Mouse (Mus musculus): ENCODE results near the gene Krtap11-1. TPM values are rescaled to one million over a fixed set of nuclear protein-coding genes. Genes with fewer than 3 reads are reported as not detected.

The Krtap11-1 gene
- polyA plus RNA-seq, 1 experiment from 2014 or later: not detected

DNA sequence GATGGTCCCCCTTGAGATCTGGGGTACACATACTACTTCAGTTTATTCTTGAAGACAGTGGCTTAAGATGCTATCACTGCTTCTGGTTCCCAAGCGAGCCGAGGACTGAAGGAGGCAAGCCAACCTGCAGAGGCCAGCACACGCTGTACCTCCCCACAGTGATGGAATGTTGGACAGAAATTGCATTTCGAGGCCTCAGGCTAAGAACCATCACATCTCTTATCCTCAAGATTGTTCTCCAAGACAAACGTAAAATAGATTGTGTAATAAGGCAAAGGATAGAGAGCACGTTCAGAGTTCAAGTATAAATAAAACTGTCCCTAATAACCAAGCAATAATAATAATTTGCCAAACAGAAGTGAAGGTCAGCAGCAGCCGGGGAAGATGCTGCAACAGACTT lies 2.8 kb downstream of the Krtap11-1 start:
- Histone ChIP-seq H3K27ac (no peak overlapping the region), H3K9me3 (no peaks in the 10 kb centered on the region), H3K4me1 (no peaks in the 10 kb centered on the region), H3K4me3 (no peak overlapping the region), H3K27me3 (no peaks in the 10 kb centered on the region), H3K4me2 (no peak overlapping the region), H3K9ac (no peak overlapping the region), H3K36me3 (no peaks in the 10 kb centered on the region)
- 71% methylated on average over 7 of the region's 7 CpGs for WGBS
- no peak for ATAC-seq (ENCODE audit: insufficient number of reproducible peaks, insufficient read depth, low FRiP score, low TSS enrichment, low read depth)

DNA sequence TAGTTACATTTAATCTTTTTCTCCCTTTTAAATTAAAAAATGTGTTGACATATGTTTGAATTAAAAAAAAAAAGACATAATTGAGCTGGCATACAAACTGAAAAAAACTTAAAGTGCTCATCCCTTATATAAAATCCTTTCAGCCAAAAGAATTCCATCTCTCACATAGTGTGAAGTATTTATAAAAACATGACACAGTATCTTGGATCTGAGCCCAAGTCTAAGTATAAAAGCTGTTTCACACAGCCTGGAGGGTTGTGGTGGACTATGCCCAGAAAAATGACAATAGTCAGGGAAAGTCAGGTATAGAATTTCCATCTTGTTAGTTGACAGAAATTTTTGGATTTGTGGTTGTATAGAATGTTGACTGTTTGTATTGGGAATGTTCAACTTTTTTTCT lies 20.7 kb downstream of the Krtap11-1 start:
- Histone ChIP-seq H3K27me3 (no peaks in the 10 kb centered on the region), H3K4me3 (no peak overlapping the region), H3K9ac (no peak overlapping the region), H3K36me3 (no peaks in the 10 kb centered on the region), H3K27ac (no peak overlapping the region), H3K4me2 (no peak overlapping the region), H3K4me1 (no peaks in the 10 kb centered on the region), H3K9me3 (no peaks in the 10 kb centered on the region)
- no peak for ATAC-seq (ENCODE audit: insufficient number of reproducible peaks, insufficient read depth, low FRiP score, low TSS enrichment, low read depth)

DNA sequence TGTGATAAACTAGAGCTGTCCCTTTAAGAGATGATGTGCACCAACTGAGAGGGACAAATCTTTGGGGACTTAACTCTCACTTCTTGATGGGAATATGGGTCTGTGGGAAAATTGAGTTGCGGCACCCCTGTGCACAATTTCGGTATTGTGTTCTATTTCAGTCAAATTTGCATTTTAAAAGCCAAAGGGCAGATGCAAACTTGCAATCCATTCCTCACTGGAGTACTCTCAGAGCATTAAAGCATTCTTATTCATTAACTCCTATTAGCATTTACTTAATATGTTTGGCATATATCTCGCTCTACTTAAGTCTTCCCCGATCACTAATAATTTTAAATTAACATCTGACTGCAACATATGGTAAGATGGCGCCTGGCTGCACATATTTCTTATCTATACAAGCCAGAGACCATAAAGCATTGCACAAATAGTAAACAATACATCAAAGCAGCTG lies 32.9 kb downstream of the Krtap11-1 start:
- H3K4me3 ChIP-seq: no peak overlapping the region
- no peak overlapping the region for H3K9ac ChIP-seq
- no peaks in the 10 kb centered on the region for H3K36me3 ChIP-seq
- H3K27me3 ChIP-seq: no peaks in the 10 kb centered on the region
- no peaks in the 10 kb centered on the region for H3K4me1 ChIP-seq
- no peak overlapping the region for H3K27ac ChIP-seq
- WGBS: 81% methylated on average over 5 of the region's 5 CpGs
- no peaks in the 10 kb centered on the region for H3K9me3 ChIP-seq
- ATAC-seq (ENCODE audit: insufficient number of reproducible peaks, insufficient read depth, low FRiP score, low TSS enrichment, low read depth): no peak
- no peak overlapping the region for H3K4me2 ChIP-seq

DNA sequence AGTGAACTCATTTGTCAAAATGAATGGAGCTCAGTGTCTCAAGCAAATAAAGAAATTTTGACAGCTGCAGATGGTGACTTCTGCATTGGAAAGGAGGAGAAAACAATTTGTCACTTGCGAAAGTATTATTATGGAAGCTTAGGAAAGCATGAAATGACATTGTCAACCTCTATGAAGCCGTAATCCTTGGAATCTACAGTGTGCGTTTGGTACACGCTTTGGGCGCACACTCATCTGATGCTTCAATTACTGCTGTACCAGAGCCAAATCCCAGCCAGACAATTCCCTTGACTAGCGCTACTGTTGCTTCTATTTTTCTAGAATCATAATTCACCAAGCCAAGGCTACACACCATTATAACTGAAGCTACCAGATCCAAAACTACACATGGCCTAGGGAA lies 33.6 kb downstream of the Krtap11-1 start:
- 90% methylated on average over 6 of the region's 6 CpGs for WGBS

DNA sequence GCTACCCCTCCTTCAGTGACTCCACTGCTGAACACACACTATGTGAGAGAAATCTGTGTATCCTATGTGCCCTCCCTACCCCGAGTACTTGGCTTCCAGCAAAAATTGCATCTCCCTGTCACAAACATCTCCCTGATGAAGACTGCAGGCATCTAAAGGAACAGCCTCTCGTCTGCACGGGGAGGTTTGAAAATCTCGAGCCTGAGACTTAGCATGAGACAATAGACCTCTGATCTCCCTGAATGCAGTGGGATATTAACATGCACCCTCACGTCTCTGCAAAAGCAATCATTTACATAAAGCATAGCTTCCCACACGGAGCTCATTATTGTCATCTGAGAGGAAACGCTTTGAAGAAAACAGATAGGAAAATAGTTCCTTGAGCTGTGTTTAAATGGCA lies 40.4 kb downstream of the Krtap11-1 start:
- 25% methylated on average over 7 of the region's 7 CpGs for WGBS
- Histone ChIP-seq H3K4me3 (no peak overlapping the region), H3K9me3 (no peaks in the 10 kb centered on the region), H3K36me3 (no peaks in the 10 kb centered on the region), H3K4me2 (no peak overlapping the region), H3K9ac (no peak overlapping the region), H3K27me3 (no peaks in the 10 kb centered on the region), H3K27ac (no peak overlapping the region), H3K4me1 (no peaks in the 10 kb centered on the region)
- no peak for ATAC-seq (ENCODE audit: insufficient number of reproducible peaks, insufficient read depth, low FRiP score, low TSS enrichment, low read depth)

More for the DNA sequence above, 33.6 kb downstream of the Krtap11-1 start:
- H3K4me1 ChIP-seq: no peaks in the 10 kb centered on the region
- no peaks in the 10 kb centered on the region for H3K9me3 ChIP-seq
- H3K27me3 ChIP-seq: no peaks in the 10 kb centered on the region
- no peak overlapping the region for H3K4me3 ChIP-seq
- no peak overlapping the region for H3K27ac ChIP-seq
- no peak overlapping the region for H3K9ac ChIP-seq
- H3K36me3 ChIP-seq: no peaks in the 10 kb centered on the region
- H3K4me2 ChIP-seq: no peak overlapping the region
- ATAC-seq (ENCODE audit: insufficient number of reproducible peaks, insufficient read depth, low FRiP score, low TSS enrichment, low read depth): no peak

DNA sequence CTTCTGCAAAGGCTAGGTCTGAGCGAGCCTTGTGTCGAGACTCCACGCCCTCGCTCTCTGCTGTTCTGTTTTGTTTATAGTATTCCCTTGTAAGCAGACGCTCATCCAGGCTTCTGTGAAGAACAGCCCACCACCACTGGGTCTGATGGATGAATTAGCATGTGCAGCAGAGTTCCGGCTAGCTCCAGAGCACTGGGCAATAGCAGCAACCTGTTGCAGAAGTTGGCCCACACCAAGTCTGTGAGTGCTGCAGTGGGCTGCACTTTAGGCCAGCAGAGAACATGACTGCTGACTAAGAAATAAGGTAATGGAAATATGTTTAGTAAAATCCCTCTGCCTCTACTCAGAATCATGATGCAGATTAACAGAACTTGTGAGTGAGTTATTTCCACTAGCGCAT lies 41.1 kb downstream of the Krtap11-1 start:
- Histone ChIP-seq H3K9ac (no peak overlapping the region), H3K4me2 (no peak overlapping the region), H3K4me3 (no peak overlapping the region), H3K4me1 (no peaks in the 10 kb centered on the region), H3K27me3 (no peaks in the 10 kb centered on the region), H3K9me3 (no peaks in the 10 kb centered on the region), H3K36me3 (no peaks in the 10 kb centered on the region), H3K27ac (no peak overlapping the region)
- ATAC-seq (ENCODE audit: insufficient number of reproducible peaks, insufficient read depth, low FRiP score, low TSS enrichment, low read depth): no peak
- 66% methylated on average over 7 of the region's 7 CpGs for WGBS

DNA sequence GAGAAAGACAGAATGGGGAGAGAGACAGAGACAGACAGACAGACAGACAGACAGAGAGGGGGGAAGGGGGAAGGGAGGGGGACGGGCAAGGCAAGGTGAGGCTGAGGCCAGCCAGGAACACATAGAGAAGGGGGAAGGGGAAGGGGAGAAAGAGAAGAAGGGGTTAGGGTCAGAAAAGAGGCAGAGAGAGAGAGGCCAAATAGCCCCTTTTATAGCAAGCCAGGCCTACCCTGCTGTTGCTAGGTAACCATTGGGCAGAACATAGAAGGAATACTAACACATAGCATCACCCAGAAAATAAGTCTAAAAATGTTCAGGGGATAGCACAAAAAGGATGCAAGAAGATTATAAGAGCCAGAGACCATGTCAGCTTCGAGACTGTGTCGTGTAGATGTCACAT lies 42.6 kb downstream of the Krtap11-1 start:
- 85% methylated on average over 3 of the region's 3 CpGs for WGBS
- H3K9me3 ChIP-seq: no peaks in the 10 kb centered on the region

DNA sequence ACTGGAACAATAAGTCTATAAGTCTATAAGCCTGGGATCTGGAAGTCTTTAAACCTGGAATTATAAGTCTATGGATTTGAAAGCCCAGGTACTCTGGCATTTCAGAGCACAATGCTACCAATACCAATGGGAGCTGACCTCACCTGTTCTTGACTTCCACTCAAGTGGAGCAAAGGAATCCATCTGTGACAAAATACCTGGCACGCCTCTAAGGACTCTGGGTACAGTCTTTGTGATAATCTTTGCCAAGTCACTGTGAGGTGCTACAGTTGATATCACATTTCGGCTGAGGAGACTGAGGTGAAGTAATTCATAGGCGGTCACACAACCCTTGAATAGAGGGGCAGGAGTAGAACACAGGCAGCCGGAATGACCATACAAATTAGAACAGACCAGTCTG lies 50.0 kb downstream of the Krtap11-1 start:
- no peak overlapping the region for H3K4me2 ChIP-seq
- no peak overlapping the region for H3K4me3 ChIP-seq
- H3K4me1 ChIP-seq: 0 out of 2 replicates have a peak, but pooled peaks cover 4% of the 10 kb centered on the region
- H3K27ac ChIP-seq: no peak overlapping the region
- H3K36me3 ChIP-seq: no peaks in the 10 kb centered on the region
- no peaks in the 10 kb centered on the region for H3K9me3 ChIP-seq
- no peak for ATAC-seq (ENCODE audit: insufficient number of reproducible peaks, insufficient read depth, low FRiP score, low TSS enrichment, low read depth)
- H3K27me3 ChIP-seq: no peaks in the 10 kb centered on the region
- no peak overlapping the region for H3K9ac ChIP-seq
- WGBS: 88% methylated on average over 4 of the region's 4 CpGs

More for the DNA sequence above, 42.6 kb downstream of the Krtap11-1 start:
- H3K4me3 ChIP-seq: no peak overlapping the region
- H3K27ac ChIP-seq: no peak overlapping the region
- no peak for ATAC-seq (ENCODE audit: insufficient number of reproducible peaks, insufficient read depth, low FRiP score, low TSS enrichment, low read depth)
- no peak overlapping the region for H3K4me2 ChIP-seq
- H3K4me1 ChIP-seq: no peaks in the 10 kb centered on the region
- H3K36me3 ChIP-seq: no peaks in the 10 kb centered on the region
- no peak overlapping the region for H3K9ac ChIP-seq
- H3K27me3 ChIP-seq: no peaks in the 10 kb centered on the region

DNA sequence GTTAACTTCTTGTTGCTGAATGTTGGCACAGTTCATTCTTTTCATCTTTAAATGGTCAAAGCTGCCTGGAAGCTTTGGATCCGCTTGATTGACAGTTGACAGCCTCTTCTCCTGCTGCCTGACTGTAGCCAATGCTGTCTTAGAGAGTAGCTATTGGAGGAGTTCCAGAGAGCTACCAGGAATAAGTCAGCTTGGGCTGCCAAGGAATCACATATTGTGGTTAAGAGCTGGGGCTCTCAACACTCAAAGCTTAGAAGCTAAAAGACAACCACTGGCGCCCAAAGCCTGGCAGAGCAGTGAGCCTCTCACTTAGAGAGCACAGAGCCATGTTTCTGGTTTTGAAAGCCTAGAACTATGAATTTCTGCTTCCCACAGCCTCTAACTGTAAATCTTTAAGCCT lies 50.4 kb downstream of the Krtap11-1 start:
- Histone ChIP-seq H3K27me3 (no peaks in the 10 kb centered on the region), H3K9ac (no peak overlapping the region), H3K4me1 (0 out of 2 replicates have a peak, but pooled peaks cover 4% of the 10 kb centered on the region), H3K9me3 (no peaks in the 10 kb centered on the region), H3K36me3 (no peaks in the 10 kb centered on the region), H3K4me3 (no peak overlapping the region), H3K27ac (no peak overlapping the region), H3K4me2 (no peak overlapping the region)
- WGBS: 87% methylated on average over 2 of the region's 2 CpGs
- ATAC-seq (ENCODE audit: insufficient number of reproducible peaks, insufficient read depth, low FRiP score, low TSS enrichment, low read depth): no peak

Other genes with a start within 250 kb of the Krtap11-1 start
- not detected in 2 replicates for gene Krtap21-1, start 167.3 kb downstream of the Krtap11-1 start, polyA plus RNA-seq (2015; fragmentation: Nextera tagmentation; extraction: Ambion mirVana)
- not detected in 2 replicates for gene Krtap6-2, start 151.1 kb downstream of the Krtap11-1 start, polyA plus RNA-seq (2015; fragmentation: Nextera tagmentation; extraction: Ambion mirVana)
- gene Krtap8-1, start 83.2 kb downstream of the Krtap11-1 start, polyA plus RNA-seq (2015; fragmentation: Nextera tagmentation; extraction: Ambion mirVana): not detected in 2 replicates
- gene Krtap7-1, start 62.9 kb downstream of the Krtap11-1 start, polyA plus RNA-seq (2015; fragmentation: Nextera tagmentation; extraction: Ambion mirVana): not detected in 2 replicates

Measured in embryonic facial prominence, embryonic 13.5 days (tissue).